Mouse (Mus musculus) embryo, embryonic 10 days (tissue): ENCODE measurements around the gene Ntn1.
A peak's percentile ranks its signal among the peaks of the same experiment; 100 is the strongest.

Experiments
- DNase-seq: peaks from one replicate; pipeline ENCODE4 v3.0.0-alpha.2; 2015; ENCODE audit warnings: low spot score

Ntn1 gene

GRCm38 (mm10) chr11:68263100-68263499 is 137.5 kb downstream of the Ntn1 start:
- DNase-seq: no peak

- no peak for DNase-seq
These were observed 139.3 kb downstream of the Ntn1 start for GRCm38 (mm10) chr11:68261162-68261892.

- DNase-seq: no peak
These were observed 140.2 kb downstream of the Ntn1 start for GRCm38 (mm10) chr11:68260399-68260798.

- DNase-seq: no peak
These were observed 142.1 kb downstream of the Ntn1 start for GRCm38 (mm10) chr11:68258498-68258897.

- no peak for DNase-seq
These were observed 147.1 kb downstream of the Ntn1 start for GRCm38 (mm10) chr11:68253531-68253930.

GRCm38 (mm10) chr11:68250106-68250505 is 150.5 kb downstream of the Ntn1 start:
- no peak for DNase-seq

GRCm38 (mm10) chr11:68247897-68248296 is 152.7 kb downstream of the Ntn1 start:
- DNase-seq: no peak

- DNase-seq: no peak
These were observed 155.7 kb downstream of the Ntn1 start for GRCm38 (mm10) chr11:68244992-68245261.

GRCm38 (mm10) chr11:68244254-68244991 is 156.2 kb downstream of the Ntn1 start:
- no peak for DNase-seq

GRCm38 (mm10) chr11:68239756-68240155 is 160.9 kb downstream of the Ntn1 start:
- no peak for DNase-seq

GRCm38 (mm10) chr11:68233469-68233965 is 167.1 kb downstream of the Ntn1 start:
- no peak for DNase-seq

- no peak for DNase-seq
These were observed 169.1 kb downstream of the Ntn1 start for GRCm38 (mm10) chr11:68231558-68231957.

- no peak for DNase-seq
These were observed 171.5 kb downstream of the Ntn1 start for GRCm38 (mm10) chr11:68228941-68229665.

GRCm38 (mm10) chr11:68227837-68228236 is 172.8 kb downstream of the Ntn1 start:
- DNase-seq: no peak

- DNase-seq: peak; percentile 51
These were observed 174.0 kb downstream of the Ntn1 start for GRCm38 (mm10) chr11:68226654-68227057.

GRCm38 (mm10) chr11:68223143-68223542 is 177.5 kb downstream of the Ntn1 start:
- DNase-seq: no peak

- no peak for DNase-seq
These were observed 178.4 kb downstream of the Ntn1 start for GRCm38 (mm10) chr11:68222209-68222608.

GRCm38 (mm10) chr11:68220733-68221132 is 179.9 kb downstream of the Ntn1 start:
- DNase-seq: peak; percentile 69

- DNase-seq: no peak
These were observed 184.6 kb downstream of the Ntn1 start for GRCm38 (mm10) chr11:68216041-68216440.

- peak; percentile 89 for DNase-seq
These were observed 185.3 kb downstream of the Ntn1 start for GRCm38 (mm10) chr11:68215206-68215912.

GRCm38 (mm10) chr11:68214496-68215205 is 186.0 kb downstream of the Ntn1 start:
- DNase-seq: no peak

GRCm38 (mm10) chr11:68213896-68214295 is 186.7 kb downstream of the Ntn1 start:
- DNase-seq: no peak
